Mouse (Mus musculus) hindbrain, postnatal 0 days (tissue): Measurements from ENCODE around the gene Nsun6. TPM values are rescaled to one million over a fixed set of nuclear protein-coding genes. Genes with fewer than 3 reads are reported as not detected.

Source experiments
- ATAC-seq: fragments of 200-750 bp; cut with Nextera tagmentation; 2 replicates; pipeline ENCODE4 v1.8.0; 2017; ENCODE audit warnings: mild to moderate bottlenecking, moderate TSS enrichment, moderate library complexity
- DNase-seq: peaks from one replicate; pipeline ENCODE4 v3.0.0-alpha.2; 2015; ENCODE audit warnings: low spot score
- H3K27ac ChIP-seq: fragments of 300-500 bp; sonication (generic); 2 replicates; pipeline ENCODE4 v1.5.1; 2014; ENCODE audit warnings: mild to moderate bottlenecking
- H3K27me3 ChIP-seq: fragments of 300-500 bp; sonication (generic); 2 replicates; pipeline ENCODE4 v1.6.1; 2014; ENCODE audit warnings: low read length, mixed read lengths; ENCODE audit not compliant: insufficient read depth
- H3K36me3 ChIP-seq: fragments of 300-500 bp; sonication (generic); 2 replicates; pipeline ENCODE4 v1.6.1; 2014; ENCODE audit warnings: low read length, mixed read lengths; ENCODE audit not compliant: insufficient read depth
- H3K4me1 ChIP-seq: fragments of 300-500 bp; sonication (generic); 2 replicates; pipeline ENCODE4 v1.6.1; 2014; ENCODE audit warnings: antibody characterized with exemption, low read length, mixed read lengths; ENCODE audit not compliant: insufficient read depth
- H3K4me2 ChIP-seq: fragments of 300-500 bp; sonication (generic); 2 replicates; pipeline ENCODE4 v1.6.1; 2014; ENCODE audit warnings: low read depth, mild to moderate bottlenecking, low read length, moderate library complexity, mixed read lengths
- H3K4me3 ChIP-seq: fragments of 300-500 bp; sonication (generic); 2 replicates; pipeline ENCODE4 v1.5.1; 2014; ENCODE audit warnings: low read length
- H3K9ac ChIP-seq: fragments of 300-500 bp; sonication (generic); replicated peaks from 2 replicates; pipeline ENCODE4 v1.6.1; 2014; ENCODE audit warnings: mild to moderate bottlenecking, low read length, moderate library complexity, mixed read lengths
- H3K9me3 ChIP-seq: fragments of 300-500 bp; sonication (generic); 2 replicates; pipeline ENCODE4 v1.6.1; 2016; ENCODE audit warnings: low read length, mixed read lengths
- CTCF ChIP-seq: IDR thresholded peaks from 2 replicates; pipeline ENCODE4 v1.5.1; 2016; ENCODE audit warnings: antibody characterized with exemption, control low read depth, low read depth
- WGBS: fragments of 180-500 bp; shearing (Covaris S2); extraction: QIAGEN DNeasy Blood & Tissue Kit; methylation state at CpG from one replicate; pipeline ENCODE4 v1.1.7; 2014; 5-methylcytosine and 5-hydroxymethylcytosine counted together
- polyA plus RNA-seq: library from polyadenylated mRNA; unstranded; fragments of >200 nt; fragmentation: Nextera tagmentation; extraction: Ambion mirVana; gene quantifications from 2 replicates; pipeline ENCODE4 v1.2.1, GENCODE M21; 2015
- total RNA-seq: library from RNA; depleted of rRNA; stranded (reverse); fragments of >200 nt; gene quantifications from 2 replicates; pipeline ENCODE4 v1.2.3, GENCODE M21; 2014; rRNA removed

Nsun6 gene
- 5.8 and 10.3 TPM in 2 replicates for total RNA-seq
- 14.3 and 16.6 TPM in 2 replicates for polyA plus RNA-seq

DNA sequence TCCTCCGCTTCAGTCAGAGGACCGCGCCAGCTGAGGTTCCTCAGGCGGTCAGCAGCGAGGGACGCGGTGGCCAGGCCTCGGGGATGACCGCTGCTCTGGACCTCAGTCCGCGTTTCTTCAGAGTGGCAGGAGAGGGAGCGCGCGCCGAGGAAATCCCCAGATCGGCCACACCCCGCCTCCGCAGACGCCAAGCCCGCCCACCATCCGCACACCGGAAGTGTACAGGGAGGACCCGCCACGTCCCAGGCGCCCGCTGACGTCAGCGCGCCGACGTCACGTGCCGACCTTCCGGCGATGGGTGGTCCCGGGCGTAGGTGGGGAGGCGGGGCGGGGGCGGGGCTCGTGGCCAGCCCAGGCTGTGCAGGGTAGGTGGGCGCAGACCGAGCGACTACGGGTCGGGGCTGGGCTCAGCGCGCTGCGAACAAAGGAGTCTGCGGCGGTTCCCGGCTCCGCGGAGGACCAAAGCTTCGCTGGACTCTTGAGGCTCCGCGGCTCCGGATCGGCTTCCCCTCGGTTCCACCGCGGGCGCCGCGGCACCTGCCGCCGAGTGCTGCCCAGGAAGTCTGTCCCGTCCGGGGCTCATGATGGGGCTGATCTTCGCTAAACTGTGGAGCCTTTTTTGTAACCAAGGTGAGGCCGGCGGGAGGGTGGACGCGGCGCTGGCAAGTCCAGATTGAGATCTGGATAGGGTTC is at the start of gene Nsun6:
Nsun6 (minus strand) TSS at position 125 of the 693 bp plus-strand sequence.
- Histone ChIP-seq H3K4me1 (peaks cover 11% of the 10 kb centered on the region; the same call in 1 of the 2 replicates), H3K27me3 (no peaks in the 10 kb centered on the region), H3K27ac (peak within 1 kb of the TSS; percentile 93), H3K4me2 (peak within 1 kb of the TSS; percentile 64), H3K36me3 (no peaks in the 10 kb centered on the region), H3K9ac (peak within 1 kb of the TSS; percentile 92), H3K4me3 (peak within 1 kb of the TSS; percentile 97), H3K9me3 (no peaks in the 10 kb centered on the region)
- peak; percentile 52 for TF ChIP-seq CTCF
- WGBS: 0% methylated on average over 63 of the region's 75 CpGs
- peak; percentile 98 for DNase-seq
- peak; percentile 99 for ATAC-seq

- Histone ChIP-seq H3K36me3 (no peaks in the 10 kb centered on the region), H3K9me3 (no peaks in the 10 kb centered on the region), H3K9ac (no peak overlapping the region), H3K4me2 (no peak overlapping the region), H3K27ac (no peak overlapping the region), H3K27me3 (no peaks in the 10 kb centered on the region), H3K4me3 (no peak overlapping the region), H3K4me1 (no peaks in the 10 kb centered on the region)
- ATAC-seq: no peak
- 79% methylated on average over 1 of the region's 1 CpGs for WGBS
- no peak for TF ChIP-seq CTCF
- DNase-seq: no peak
Measured at GRCm38 (mm10) chr2:15104386-15104785, 49.5 kb upstream of the Nsun6 start.

DNA sequence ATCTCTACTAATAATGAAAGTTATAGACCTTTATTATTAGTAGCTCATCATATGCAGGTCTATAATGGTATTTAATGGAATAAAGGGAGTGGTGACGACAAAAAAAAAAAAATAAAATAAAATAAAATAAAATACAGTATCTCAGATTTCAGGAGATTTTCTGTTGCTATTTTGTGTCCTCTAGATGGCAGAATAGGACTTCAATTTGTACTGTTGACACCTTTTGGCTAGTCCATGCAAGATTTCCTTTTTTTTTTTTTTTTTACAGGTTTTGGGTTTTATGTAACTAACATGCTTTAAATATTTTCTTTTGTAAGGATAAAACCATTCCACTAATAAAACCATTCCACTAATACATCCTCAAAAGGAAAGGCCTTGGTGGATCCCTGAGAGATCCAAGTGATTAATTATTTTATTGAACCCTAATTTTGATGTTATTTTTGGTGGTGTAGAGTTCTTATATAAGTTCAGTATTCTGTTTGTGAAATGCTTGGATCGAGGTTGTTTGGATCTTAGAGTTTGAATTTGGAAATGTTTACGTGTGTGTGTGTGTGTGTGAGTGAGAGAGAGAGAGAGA is 41.7 kb upstream of the Nsun6 start:
- H3K36me3 ChIP-seq: no peaks in the 10 kb centered on the region
- WGBS: 55% methylated on average over 3 of the region's 3 CpGs
- H3K9me3 ChIP-seq: no peaks in the 10 kb centered on the region
- DNase-seq (peak; percentile 76), ATAC-seq (no peak)
- no peak overlapping the region for H3K4me3 ChIP-seq
- H3K27me3 ChIP-seq: no peaks in the 10 kb centered on the region
- no peak overlapping the region for H3K27ac ChIP-seq
- TF ChIP-seq CTCF: peak; percentile 60
- H3K4me1 ChIP-seq: no peaks in the 10 kb centered on the region
- no peak overlapping the region for H3K4me2 ChIP-seq
- no peak overlapping the region for H3K9ac ChIP-seq

- Histone ChIP-seq H3K27me3 (no peaks in the 10 kb centered on the region), H3K27ac (no peak overlapping the region), H3K4me2 (no peak overlapping the region), H3K9me3 (no peaks in the 10 kb centered on the region), H3K4me3 (no peak overlapping the region), H3K36me3 (no peaks in the 10 kb centered on the region), H3K9ac (no peak overlapping the region), H3K4me1 (no peaks in the 10 kb centered on the region)
- ATAC-seq: no peak
- DNase-seq: no peak
- TF ChIP-seq CTCF: no peak
- 85% methylated on average over 1 of the region's 1 CpGs for WGBS
Measured at GRCm38 (mm10) chr2:15087308-15087707, 32.4 kb upstream of the Nsun6 start.

DNA sequence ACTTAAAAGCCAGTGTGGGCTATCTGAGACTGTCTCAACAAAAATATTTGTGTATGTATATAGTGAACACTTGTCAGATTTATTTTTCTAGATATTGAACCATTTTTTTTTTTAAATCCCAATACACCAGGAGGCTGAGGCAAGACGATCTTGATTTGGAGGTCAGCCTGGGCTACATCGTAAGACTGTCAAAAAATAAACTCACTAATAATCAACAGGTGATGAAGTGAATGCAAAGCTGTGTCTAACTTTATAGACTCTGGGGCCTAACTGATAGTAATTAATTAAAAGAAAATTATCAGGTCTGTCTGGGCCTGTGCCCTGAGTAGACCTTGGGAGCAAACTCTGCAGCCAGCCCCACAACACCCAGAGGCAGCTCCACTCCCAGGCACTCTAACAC is 28.8 kb upstream of the Nsun6 start:
- H3K27me3 ChIP-seq: no peaks in the 10 kb centered on the region
- no peak overlapping the region for H3K27ac ChIP-seq
- ATAC-seq (no peak), DNase-seq (no peak)
- no peak overlapping the region for H3K9ac ChIP-seq
- WGBS: 94% methylated on average over 2 of the region's 2 CpGs
- H3K4me2 ChIP-seq: no peak overlapping the region
- H3K9me3 ChIP-seq: no peaks in the 10 kb centered on the region
- TF ChIP-seq CTCF: no peak
- no peaks in the 10 kb centered on the region for H3K4me1 ChIP-seq
- no peak overlapping the region for H3K4me3 ChIP-seq
- H3K36me3 ChIP-seq: peaks cover 17% of the 10 kb centered on the region; the same call in 1 of the 2 replicates

- Histone ChIP-seq H3K27ac (no peak overlapping the region), H3K9me3 (no peaks in the 10 kb centered on the region), H3K36me3 (0 out of 2 replicates have a peak, but pooled peaks cover 12% of the 10 kb centered on the region), H3K27me3 (no peaks in the 10 kb centered on the region), H3K4me1 (peaks cover 16% of the 10 kb centered on the region; the same call in 1 of the 2 replicates), H3K4me3 (no peak overlapping the region), H3K9ac (no peak overlapping the region), H3K4me2 (no peak overlapping the region)
- ATAC-seq: no peak
- TF ChIP-seq CTCF: no peak
- WGBS: 79% methylated on average over 5 of the region's 5 CpGs
- no peak for DNase-seq
Measured at GRCm38 (mm10) chr2:15067091-15067490, 12.2 kb upstream of the Nsun6 start.

- H3K4me1 ChIP-seq: peaks cover 16% of the 10 kb centered on the region; the same call in 1 of the 2 replicates
- H3K9ac ChIP-seq: no peak overlapping the region
- no peak overlapping the region for H3K4me2 ChIP-seq
- no peaks in the 10 kb centered on the region for H3K27me3 ChIP-seq
- 0 out of 2 replicates have a peak, but pooled peaks cover 9% of the 10 kb centered on the region for H3K36me3 ChIP-seq
- no peak for TF ChIP-seq CTCF
- ATAC-seq: no peak
- no peak for DNase-seq
- H3K9me3 ChIP-seq: no peaks in the 10 kb centered on the region
- no peak overlapping the region for H3K27ac ChIP-seq
- WGBS: 53% methylated on average over 2 of the region's 2 CpGs
- no peak overlapping the region for H3K4me3 ChIP-seq
Measured at GRCm38 (mm10) chr2:15065447-15065846, 10.6 kb upstream of the Nsun6 start.
